Mouse (Mus musculus) adrenal gland, postnatal 4 days (tissue): ENCODE measurements around the gene Lrrc26. TPM values are rescaled to one million over a fixed set of nuclear protein-coding genes. Genes with fewer than 3 reads are reported as not detected.

Source experiments
- DNase-seq, 2 experiments: peaks; one replicate each; pipeline ENCODE4 v3.0.0; 2021 to 2022; ENCODE audit warnings: low spot score in 2 of 2, mixed read lengths in 2 of 2
- total RNA-seq, 2 experiments: library from RNA; stranded (reverse); gene quantifications; 2 replicates each; pipeline ENCODE4 v1.2.3; 2021

The Lrrc26 gene
- total RNA-seq, 2 experiments from 2014 or later, result not detected

- DNase-seq, result no peak
Measured at GRCm38 (mm10) chr2:25338303-25338702, 48.6 kb downstream of the Lrrc26 start.

Other genes starting within 250 kb of the Lrrc26 start
- 10 to 100 TPM; 78.9 to 80.1 TPM for gene Nsmf, start 235.6 kb upstream of the Lrrc26 start, total RNA-seq
- 1 to 10 TPM; 2.0 to 5.4 TPM for gene Entpd8, start 209.6 kb upstream of the Lrrc26 start, total RNA-seq
- under 1 TPM in 1 of 2 experiments, not detected in 1; 0.59 TPM for gene Noxa1, start 194.8 kb upstream of the Lrrc26 start, total RNA-seq
- 10 to 100 TPM; 10.2 to 18.4 TPM for gene Nrarp, start 109.2 kb upstream of the Lrrc26 start, total RNA-seq
- 10 to 100 TPM; 23.1 to 24.3 TPM for gene Tor4a, start 93.0 kb upstream of the Lrrc26 start, total RNA-seq
- gene Nelfb, start 78.4 kb upstream of the Lrrc26 start, total RNA-seq, result 10 to 100 TPM; 64.8 to 65.8 TPM
- gene Stpg3, start 75.3 kb upstream of the Lrrc26 start, total RNA-seq, result not detected
- gene Fam166a, start 71.2 kb upstream of the Lrrc26 start, total RNA-seq, result under 1 TPM; 0.45 to 0.68 TPM
- 100 to 1,000 TPM; 235 to 257 TPM for gene Tubb4b, start 65.2 kb upstream of the Lrrc26 start, total RNA-seq
- under 1 TPM in 1 of 2 experiments, not detected in 1; 0.95 TPM for gene Slc34a3, start 55.6 kb upstream of the Lrrc26 start, total RNA-seq
- gene Rnf224, start 53.1 kb upstream of the Lrrc26 start, total RNA-seq, result not detected
- gene Rnf208, start 47.7 kb upstream of the Lrrc26 start, total RNA-seq, result 10 to 100 TPM; 14.3 to 18.7 TPM
- not detected for gene Cysrt1, start 47.5 kb upstream of the Lrrc26 start, total RNA-seq
- gene AL732309.1, start 43.1 kb upstream of the Lrrc26 start, total RNA-seq, result 1 to 10 TPM; 4.4 to 5.9 TPM
- 10 to 100 TPM; 28.9 to 38.5 TPM for gene Tmem203, start 34.5 kb upstream of the Lrrc26 start, total RNA-seq
- 10 to 100 TPM; 15.5 to 18.7 TPM for gene Tprn, start 27.3 kb upstream of the Lrrc26 start, total RNA-seq
- gene Ssna1, start 17.5 kb upstream of the Lrrc26 start, total RNA-seq, result 10 to 100 TPM; 56.0 to 56.8 TPM
- gene Anapc2, start 17.4 kb upstream of the Lrrc26 start, total RNA-seq, result 100 to 1,000 TPM; 110 to 115 TPM
- not detected for gene Tmem210, start 1.8 kb upstream of the Lrrc26 start, total RNA-seq
- gene Grin1, start 29.3 kb downstream of the Lrrc26 start, total RNA-seq, result 10 to 100 TPM; 15.0 to 15.2 TPM
- gene Man1b1, start 42.4 kb downstream of the Lrrc26 start, total RNA-seq, result 10 to 100 TPM; 57.5 to 62.5 TPM
- 10 to 100 TPM; 32.1 to 33.9 TPM for gene Dpp7, start 66.4 kb downstream of the Lrrc26 start, total RNA-seq
- gene Uap1l1, start 75.8 kb downstream of the Lrrc26 start, total RNA-seq, result 10 to 100 TPM; 18.6 to 24.0 TPM
- gene Sapcd2, start 82.4 kb downstream of the Lrrc26 start, total RNA-seq, result 1 to 10 TPM; 9.3 to 9.4 TPM
- 10 to 100 TPM in 1 of 2 experiments, 1 to 10 TPM in 1; 10.0 to 11.8 TPM for gene Entpd2, start 106.0 kb downstream of the Lrrc26 start, total RNA-seq
- 100 to 1,000 TPM; 102 to 112 TPM for gene Npdc1, start 109.4 kb downstream of the Lrrc26 start, total RNA-seq
- gene Fut7, start 133.4 kb downstream of the Lrrc26 start, total RNA-seq, result under 1 TPM in 1 of 2 experiments, not detected in 1; 0.82 TPM
- 10 to 100 TPM; 30.4 to 34.3 TPM for gene Abca2, start 138.8 kb downstream of the Lrrc26 start, total RNA-seq
- gene Clic3, start 166.9 kb downstream of the Lrrc26 start, total RNA-seq, result 1 to 10 TPM; 1.4 to 1.7 TPM
- 10 to 100 TPM; 41.0 to 48.5 TPM for gene Paxx, start 171.2 kb downstream of the Lrrc26 start, total RNA-seq
- 1 to 10 TPM; 3.6 to 6.5 TPM for gene Ptgds, start 180.1 kb downstream of the Lrrc26 start, total RNA-seq
- not detected for gene Lcn12, start 204.0 kb downstream of the Lrrc26 start, total RNA-seq
- 100 to 1,000 TPM in 1 of 2 experiments, 10 to 100 TPM in 1; 99.5 to 118 TPM for gene Fbxw5, start 210.8 kb downstream of the Lrrc26 start, total RNA-seq
- 1 to 10 TPM; 1.0 to 9.9 TPM for gene C8g, start 211.8 kb downstream of the Lrrc26 start, total RNA-seq